Mouse (Mus musculus): Measurements from ENCODE around the gene Hcn3. TPM values are rescaled to one million over a fixed set of nuclear protein-coding genes. Genes with fewer than 3 reads are reported as not detected.
A peak's percentile ranks its signal among the peaks of the same experiment; 100 is the strongest.

The Hcn3 gene
- total RNA-seq (2017), result not detected in 3 replicates

DNA sequence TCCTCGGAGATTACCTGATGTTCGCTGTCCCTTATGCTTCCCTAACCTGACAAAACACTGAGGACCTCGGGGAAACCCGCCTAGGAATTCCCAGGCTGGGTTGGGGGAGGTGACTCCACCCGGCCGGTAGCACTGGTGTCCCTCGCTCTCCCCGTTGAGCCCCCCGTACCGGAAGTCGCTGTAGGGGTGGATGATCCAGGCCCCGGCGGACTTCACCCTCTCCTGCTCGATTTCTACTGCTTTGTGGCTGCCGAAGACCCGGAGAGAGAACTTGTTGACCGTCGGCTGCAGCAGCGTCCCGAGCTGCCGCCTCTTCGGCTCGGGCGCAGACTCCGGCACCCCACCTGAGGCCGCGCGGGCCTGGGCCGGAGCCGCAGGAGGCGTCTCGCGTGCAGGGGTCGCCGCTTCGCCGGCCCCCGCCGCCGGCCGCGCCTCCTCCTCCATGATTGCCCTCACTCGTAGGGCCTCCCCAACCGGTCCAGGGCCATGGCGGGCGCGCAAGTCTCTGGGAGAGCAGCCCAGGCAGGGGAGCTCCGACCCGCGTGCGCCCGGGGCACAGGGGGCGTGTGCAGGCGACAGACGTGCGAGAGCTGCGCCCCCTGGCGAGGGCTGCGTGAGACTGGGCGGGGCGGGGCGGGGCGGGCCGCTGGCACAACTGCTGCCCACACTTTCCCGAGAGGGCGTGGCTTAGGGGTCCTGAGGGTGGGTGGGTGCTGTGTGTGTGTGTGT lies at the start of gene Hcn3:
TSS of gene Hcn3 (minus strand) at position 581 of the 729 bp plus-strand sequence.
- ATAC-seq (replicated peaks; ENCODE audit: insufficient number of reproducible peaks, low FRiP score, low TSS enrichment, poor library complexity, severe bottlenecking), result no peak

DNA sequence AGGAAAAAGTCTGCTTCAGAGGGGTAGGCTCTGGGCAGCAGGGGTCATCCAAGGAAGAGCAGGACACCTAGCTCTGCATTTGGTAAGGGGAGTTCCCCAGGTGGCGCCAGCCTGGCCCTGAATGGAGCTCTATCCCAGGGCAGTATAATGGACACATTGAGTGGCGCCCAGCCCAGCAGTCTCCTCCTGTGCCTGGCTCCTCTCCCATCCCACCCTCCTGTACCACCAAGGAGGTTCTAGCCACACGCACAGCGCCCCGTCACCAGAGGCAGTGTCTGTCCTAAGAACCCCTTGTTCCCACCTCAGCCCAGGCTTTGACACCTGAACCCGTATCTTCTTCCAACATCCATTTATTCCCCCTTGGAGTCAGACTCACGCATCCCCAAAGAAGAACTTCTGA lies 49.7 kb upstream of the Hcn3 start:
- no peak for ATAC-seq (replicated peaks; ENCODE audit: insufficient number of reproducible peaks, low FRiP score, low TSS enrichment, poor library complexity, severe bottlenecking)

DNA sequence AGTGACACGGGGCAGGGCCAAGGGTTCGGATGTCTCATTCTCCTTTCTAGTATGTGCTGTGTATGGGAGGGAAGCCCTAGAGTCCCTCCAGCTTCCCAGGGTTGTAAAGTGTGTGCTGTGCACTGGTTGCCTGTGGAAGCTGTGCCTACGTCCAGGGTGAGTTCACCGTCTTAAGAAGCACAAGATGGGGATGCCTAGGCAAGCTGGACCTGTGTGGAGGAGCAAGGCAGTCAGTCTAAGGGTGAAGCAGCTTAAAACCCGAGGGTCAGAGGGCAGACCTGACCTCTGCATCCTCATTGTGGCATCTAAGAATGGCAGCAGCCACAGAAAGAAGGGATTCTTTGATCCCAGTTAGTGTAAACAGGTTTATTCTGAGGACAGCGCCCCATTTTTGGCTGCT lies 48.7 kb upstream of the Hcn3 start:
- ATAC-seq (replicated peaks; ENCODE audit: insufficient number of reproducible peaks, low FRiP score, low TSS enrichment, poor library complexity, severe bottlenecking), result no peak

DNA sequence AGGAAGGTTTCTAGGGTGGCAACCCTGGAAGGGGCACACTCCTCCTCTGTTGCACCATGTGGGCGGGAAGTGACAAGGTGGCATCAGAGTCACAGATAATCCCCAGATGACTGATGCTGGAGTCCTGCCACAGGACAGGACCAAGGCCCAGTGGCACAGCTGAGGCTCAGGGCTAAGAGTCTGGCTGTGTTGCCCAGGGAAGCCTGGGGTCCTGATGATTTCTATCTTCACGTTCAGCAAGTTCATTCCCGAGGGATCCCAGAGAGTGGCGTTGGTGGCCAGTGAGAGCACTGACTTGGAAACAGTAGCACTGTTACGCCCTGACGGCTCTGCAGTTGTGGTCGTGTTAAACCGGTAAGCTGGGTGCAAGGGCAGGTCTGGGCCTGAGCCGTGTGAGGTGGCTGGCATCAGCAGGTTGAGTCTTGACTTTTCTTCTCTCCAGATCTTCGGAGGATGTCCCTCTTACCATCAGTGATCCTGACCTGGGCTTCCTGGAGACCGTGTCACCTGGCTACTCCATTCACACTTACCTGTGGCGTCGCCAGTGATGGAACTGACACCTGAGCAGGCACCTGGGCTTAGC lies 48.2 kb upstream of the Hcn3 start:
- no peak for ATAC-seq (replicated peaks; ENCODE audit: insufficient number of reproducible peaks, low FRiP score, low TSS enrichment, poor library complexity, severe bottlenecking)

DNA sequence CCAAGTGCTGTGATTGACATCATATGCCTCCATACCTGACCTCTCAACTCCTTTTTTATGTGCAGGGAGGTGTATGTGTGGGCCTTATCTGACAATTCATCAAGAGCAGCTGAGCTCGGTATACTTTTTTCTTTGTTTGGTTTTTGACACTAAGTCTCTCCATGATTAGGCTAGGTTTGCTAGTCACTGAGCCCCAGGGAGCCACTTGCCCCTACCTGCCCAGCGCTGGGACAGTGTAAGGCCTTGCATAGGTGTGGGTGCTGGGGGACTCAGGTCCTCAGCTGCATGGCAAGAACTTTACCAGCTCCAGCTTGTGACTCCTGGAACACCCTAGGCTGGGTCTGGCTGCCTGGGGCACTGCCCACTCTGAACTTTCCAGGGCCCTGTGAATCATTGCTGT lies 46.7 kb upstream of the Hcn3 start:
- no peak for ATAC-seq (replicated peaks; ENCODE audit: insufficient number of reproducible peaks, low FRiP score, low TSS enrichment, poor library complexity, severe bottlenecking)

DNA sequence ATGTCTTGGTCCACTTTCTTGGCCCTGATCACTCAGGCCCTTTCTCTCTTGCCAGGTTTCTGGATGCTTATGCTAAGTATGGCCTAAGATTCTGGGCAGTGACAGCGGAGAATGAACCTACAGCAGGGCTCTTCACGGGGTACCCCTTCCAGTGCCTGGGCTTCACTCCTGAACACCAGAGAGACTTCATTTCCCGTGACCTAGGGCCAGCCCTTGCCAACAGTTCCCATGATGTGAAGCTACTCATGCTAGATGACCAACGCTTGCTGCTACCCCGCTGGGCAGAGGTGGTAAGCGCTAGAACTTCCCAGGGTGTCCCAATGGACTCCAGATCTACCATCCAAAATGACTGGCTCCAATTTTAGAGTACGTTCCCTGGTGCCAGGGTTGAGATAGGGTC lies 46.1 kb upstream of the Hcn3 start:
- no peak for ATAC-seq (replicated peaks; ENCODE audit: insufficient number of reproducible peaks, low FRiP score, low TSS enrichment, poor library complexity, severe bottlenecking)

DNA sequence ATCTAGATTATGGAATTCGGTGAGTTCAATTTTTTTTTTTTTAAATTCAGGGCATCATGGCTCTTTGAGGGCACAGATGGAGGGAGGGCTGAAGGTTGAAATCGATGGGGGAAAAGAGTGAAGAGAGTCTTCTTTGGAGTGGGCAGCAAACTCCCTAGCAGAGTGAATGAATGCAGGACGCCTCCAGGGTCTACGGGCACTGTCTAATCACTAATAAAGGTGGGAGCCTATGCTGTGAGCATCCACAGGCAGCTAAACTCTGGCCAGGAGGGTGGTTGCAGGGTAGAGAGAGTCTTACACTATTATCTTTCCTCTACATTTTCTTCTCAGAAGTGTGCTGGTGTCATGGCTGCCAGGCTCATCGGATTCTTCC lies 43.1 kb upstream of the Hcn3 start:
- no peak for ATAC-seq (replicated peaks; ENCODE audit: insufficient number of reproducible peaks, low FRiP score, low TSS enrichment, poor library complexity, severe bottlenecking)

DNA sequence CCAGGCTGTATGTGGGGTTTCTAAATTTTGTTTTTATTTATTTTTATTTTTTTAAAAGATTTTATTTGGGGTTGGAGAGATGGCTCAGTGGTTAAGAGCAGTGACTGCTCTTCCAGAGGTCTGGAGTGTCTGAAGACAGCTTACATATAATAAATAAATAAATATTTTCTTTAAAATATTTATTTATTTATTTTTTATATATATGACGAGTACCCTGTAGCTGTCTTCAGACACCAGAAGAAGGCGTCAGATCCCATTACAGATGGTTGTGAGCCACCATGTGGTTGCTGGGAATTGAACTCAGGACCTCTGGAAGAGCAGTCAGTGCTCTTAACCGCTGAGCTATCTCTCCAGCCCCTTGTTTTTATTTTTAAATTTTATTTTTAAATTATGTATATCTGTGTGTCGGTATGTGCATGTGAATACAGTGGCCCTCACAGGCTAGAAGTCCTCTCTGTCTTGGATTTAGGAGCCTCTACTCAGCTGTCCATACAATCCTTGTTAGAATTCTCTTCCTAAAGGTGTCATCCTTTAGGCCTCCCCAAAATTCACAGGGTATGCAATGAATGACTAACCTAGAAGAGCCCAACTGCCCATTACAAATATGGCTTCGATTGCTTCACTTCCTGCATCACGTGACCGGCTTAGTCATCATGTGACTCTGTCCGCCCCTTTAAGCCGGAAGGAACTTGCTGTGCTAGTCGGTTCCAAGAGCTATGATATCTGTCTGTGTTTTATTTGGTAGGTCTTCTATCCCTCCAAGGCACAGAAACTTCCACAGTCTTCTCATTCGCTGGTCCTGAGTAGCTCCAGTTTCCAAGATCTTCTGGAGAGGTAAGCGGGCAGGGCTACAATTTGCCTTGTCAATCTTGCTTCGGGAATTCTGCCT lies 42.5 kb upstream of the Hcn3 start, which contains the start of gene Gba:
TSS of gene Gba (plus strand) at position 676 of the 889 bp plus-strand sequence.
- ATAC-seq (replicated peaks; ENCODE audit: insufficient number of reproducible peaks, low FRiP score, low TSS enrichment, poor library complexity, severe bottlenecking), result peak; percentile 86

DNA sequence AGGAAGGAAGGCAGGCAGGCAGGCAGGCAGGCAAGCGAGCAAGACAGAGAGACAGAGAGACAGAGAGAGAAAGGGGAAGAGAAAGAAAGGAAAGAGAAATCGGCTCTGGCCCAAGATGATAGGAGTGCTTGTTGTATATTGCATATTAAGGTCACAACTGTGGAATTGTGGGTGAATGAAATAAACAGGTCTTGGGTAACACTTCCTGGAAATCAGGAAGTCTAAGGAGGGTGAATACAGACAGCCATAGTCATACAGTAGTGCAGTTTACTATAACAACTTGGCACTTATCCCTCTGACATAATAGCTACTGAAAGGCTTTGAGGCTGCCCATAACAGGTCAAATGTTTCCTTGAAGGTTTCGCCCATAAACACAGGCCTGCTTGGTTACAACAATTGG lies 39.8 kb upstream of the Hcn3 start:
- no peak for ATAC-seq (replicated peaks; ENCODE audit: insufficient number of reproducible peaks, low FRiP score, low TSS enrichment, poor library complexity, severe bottlenecking)

DNA sequence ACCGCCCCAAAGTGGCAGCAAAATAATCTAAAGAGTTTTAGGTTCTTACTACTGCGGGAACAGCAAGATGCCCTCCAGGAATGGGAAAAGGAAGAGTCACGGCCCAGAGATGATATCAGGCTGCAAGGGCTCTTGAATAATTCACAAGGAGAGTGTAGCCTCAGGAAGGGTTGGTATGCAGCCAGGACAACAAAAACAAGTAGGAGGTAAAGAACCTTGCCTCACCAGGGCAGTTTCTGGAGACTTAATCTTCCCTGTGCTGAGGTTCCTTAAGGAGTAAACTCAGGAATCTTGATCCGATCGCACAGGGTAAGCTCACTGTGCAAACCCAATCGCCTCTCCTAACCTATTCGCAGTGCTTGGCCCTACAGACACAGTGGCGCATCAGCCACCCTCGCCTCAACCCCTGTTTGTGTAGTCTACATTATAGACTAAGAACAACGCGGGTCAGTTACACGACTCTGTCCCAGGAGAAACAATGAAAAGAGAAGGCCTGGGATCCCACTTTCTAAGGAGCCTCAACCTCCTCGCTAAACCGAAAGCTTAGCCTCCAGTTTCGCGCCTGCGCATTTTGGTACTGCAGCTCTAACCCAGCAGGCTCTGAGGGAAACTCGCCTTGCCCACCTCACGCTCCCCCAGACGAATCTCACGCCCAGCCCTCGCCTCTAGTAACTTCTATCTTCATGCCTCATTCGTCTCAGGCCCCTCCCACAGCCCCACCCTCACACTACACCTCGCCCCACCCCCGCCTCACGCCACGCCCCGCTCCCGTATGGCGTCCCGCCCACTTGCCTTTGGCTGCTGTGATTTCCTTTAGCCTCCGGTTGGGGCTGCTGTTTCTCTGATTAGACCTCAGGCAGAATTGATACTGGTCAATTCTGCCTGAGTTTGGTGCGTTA lies 36.2 kb upstream of the Hcn3 start:
- peak; percentile 94 for ATAC-seq (replicated peaks; ENCODE audit: insufficient number of reproducible peaks, low FRiP score, low TSS enrichment, poor library complexity, severe bottlenecking)

DNA sequence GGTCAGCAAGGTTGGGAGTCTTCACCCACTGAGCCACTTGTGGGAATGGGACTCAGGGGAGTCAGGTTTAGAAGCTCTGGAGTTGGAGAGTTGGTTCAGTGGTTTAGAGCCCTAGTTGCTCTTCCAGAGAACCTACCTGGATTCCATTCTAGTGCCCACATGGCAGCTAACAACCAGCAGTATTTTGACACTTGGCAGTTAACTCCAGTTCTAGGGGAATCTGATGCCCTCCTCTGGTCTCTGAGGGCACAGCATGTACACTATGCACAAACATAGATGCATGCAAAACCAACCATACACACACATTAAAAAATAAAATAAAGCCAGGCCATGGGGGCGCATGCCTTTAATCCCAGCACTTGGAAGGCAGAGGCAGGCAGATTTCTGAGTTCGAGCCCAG lies 33.9 kb upstream of the Hcn3 start:
- no peak for ATAC-seq (replicated peaks; ENCODE audit: insufficient number of reproducible peaks, low FRiP score, low TSS enrichment, poor library complexity, severe bottlenecking)

DNA sequence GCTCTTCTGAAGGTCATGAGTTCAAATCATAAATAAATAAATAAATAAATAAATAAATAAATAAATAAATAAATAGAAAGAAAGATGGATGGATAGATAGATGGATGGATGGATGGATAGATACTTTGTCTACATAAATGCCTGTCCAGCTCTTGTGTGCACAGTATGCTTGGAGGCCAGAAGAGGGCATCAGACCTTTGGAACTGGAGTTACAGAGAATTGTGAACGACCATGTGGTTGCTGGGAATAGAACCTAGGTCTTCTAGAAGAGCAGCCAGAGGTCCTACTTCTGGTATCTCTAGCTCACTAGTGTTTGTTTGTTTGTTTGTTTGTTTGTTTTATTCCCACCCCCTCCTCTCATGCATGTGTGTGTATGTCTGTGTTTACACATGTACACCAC lies 33.4 kb upstream of the Hcn3 start:
- ATAC-seq (replicated peaks; ENCODE audit: insufficient number of reproducible peaks, low FRiP score, low TSS enrichment, poor library complexity, severe bottlenecking), result no peak

DNA sequence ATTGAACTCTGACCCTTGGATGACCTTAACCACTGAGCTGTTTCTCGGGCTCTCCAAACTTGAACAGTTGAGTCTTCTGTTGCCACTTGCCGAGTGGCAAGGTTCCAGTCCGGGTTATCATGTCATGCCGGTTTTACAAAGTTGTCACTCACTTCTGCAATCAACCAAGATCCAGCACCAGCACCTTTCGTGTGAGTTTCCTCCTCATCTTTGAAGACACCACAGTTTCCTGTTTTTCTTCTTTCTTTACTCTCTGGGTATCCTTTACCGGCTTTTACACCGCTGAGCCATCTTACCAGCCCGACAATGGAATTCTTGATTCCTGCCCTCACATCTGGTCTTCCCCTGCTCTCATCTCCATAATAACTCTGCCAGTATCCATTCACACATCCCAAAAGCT lies 30.4 kb upstream of the Hcn3 start:
- ATAC-seq (replicated peaks; ENCODE audit: insufficient number of reproducible peaks, low FRiP score, low TSS enrichment, poor library complexity, severe bottlenecking), result 0 out of 2 replicates have a peak, but pooled peaks have one; percentile 24

DNA sequence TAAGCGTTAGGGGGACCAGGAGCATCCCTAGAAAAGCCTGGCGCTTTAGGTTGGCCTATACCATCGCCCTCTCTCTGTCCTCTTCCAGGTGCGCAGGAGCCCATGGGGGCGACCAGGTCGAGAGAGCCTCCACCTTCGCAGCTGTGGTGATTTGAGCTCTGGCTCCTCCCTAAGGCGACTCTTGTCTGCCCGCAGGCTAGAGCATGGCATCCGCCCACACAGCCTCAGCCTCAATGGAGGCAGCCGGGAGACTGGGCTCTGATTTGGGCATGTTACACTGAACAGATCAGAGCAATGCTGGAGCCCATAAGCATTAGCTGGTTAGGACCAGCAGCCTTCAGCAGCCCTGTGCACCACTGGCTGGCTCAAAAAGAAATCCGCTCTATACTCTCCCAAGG lies 28.5 kb upstream of the Hcn3 start:
- ATAC-seq (replicated peaks; ENCODE audit: insufficient number of reproducible peaks, low FRiP score, low TSS enrichment, poor library complexity, severe bottlenecking), result no peak

DNA sequence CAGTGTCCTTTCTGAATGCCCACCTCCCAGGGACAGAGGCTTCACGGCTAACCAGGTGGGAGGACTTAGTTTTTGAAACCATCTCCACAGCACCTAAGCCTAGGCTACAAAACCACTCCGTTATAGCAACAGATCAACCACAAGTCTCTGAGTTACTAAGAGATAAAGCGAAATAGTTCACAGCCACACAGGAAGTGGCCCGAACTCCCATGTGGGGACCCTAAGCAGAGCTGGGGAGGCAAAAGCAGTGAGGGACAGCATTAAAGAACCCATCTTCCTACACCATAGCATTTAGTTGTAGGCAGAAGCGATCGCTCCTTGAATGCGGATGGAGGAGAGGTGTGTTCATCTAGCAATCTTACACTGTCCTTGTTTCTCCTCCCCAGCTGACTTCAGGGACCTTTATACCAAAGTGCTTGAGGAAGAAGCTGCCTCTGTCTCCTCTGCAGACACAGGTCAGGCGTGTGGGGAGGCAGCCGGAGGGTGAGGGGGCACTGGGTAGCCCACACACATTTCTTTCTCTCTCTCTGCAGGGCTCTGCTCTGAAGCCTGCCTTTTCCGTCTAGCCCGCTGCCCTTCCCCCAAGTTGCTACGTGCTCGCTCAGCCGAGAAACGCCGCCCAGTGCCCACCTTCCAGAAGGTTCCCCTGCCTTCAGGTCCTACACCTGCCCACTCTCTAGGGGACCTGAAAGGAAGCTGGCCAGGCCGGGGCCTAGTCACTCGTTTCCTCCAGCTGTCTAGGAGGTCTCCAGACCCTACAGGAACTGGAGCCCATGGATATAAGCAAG lies 27.9 kb upstream of the Hcn3 start:
- ATAC-seq (replicated peaks; ENCODE audit: insufficient number of reproducible peaks, low FRiP score, low TSS enrichment, poor library complexity, severe bottlenecking), result no peak

DNA sequence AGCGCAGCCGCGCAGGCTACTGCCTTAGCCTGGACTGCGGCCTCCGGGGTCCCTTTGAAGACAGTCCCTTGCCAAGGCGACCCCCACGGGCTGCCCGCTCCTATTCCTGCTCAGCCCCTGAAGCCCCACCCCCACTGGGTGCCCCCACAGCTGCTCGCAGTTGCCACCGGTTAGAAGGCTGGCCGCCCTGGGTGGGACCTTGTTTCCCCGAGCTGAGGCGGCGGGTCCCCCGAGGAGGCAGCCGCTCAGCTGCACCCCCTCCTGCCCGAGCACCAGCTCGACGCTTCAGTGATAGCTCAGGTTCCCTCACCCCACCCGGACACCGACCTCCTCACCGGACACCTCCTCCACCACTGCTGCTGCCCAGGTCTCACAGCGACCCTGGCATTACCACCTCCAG lies 27.2 kb upstream of the Hcn3 start:
- no peak for ATAC-seq (replicated peaks; ENCODE audit: insufficient number of reproducible peaks, low FRiP score, low TSS enrichment, poor library complexity, severe bottlenecking)

DNA sequence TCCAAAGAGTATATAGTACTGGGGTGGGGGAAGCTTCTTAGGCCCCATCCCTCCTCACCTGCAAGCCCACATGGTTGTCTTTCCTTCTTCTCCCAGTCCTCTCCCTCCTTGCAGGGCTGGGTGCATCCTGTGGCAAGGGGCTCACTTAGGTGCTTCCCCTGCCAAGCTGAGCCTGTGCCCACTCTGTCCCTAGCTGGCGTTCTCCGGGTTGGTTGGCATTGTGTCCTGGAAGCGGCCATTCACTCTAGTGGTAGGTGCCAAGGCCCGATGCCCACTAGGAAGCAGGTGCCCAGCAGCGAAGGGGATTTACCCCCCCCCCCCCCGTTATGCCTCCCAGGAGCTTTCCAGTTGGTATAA lies 23.9 kb upstream of the Hcn3 start:
- ATAC-seq (replicated peaks; ENCODE audit: insufficient number of reproducible peaks, low FRiP score, low TSS enrichment, poor library complexity, severe bottlenecking), result no peak
